Mouse (Mus musculus) midbrain, postnatal 0 days (tissue): Measurements from ENCODE around the gene Adat1. TPM values are rescaled to one million over a fixed set of nuclear protein-coding genes. Genes with fewer than 3 reads are reported as not detected.

Experiments
- ATAC-seq: fragments of 200-750 bp; cut with Nextera tagmentation; 2 replicates; pipeline ENCODE4 v1.8.0; 2017; ENCODE audit warnings: moderate number of reproducible peaks, mild to moderate bottlenecking, moderate TSS enrichment, moderate library complexity; ENCODE audit not compliant: low FRiP score
- DNase-seq: peaks from one replicate; pipeline ENCODE4 v3.0.0-alpha.2; 2015; ENCODE audit warnings: low spot score
- H3K27ac ChIP-seq: fragments of 300-500 bp; sonication (generic); 2 replicates; pipeline ENCODE4 v1.5.1; 2014; ENCODE audit warnings: low read depth, mild to moderate bottlenecking, low read length, mixed read lengths
- H3K27me3 ChIP-seq: fragments of 300-500 bp; sonication (generic); 2 replicates; pipeline ENCODE4 v1.6.1; 2014; ENCODE audit warnings: low read length, control low read depth, mixed read lengths; ENCODE audit not compliant: insufficient read depth
- H3K36me3 ChIP-seq: fragments of 300-500 bp; sonication (generic); 2 replicates; pipeline ENCODE4 v1.6.1; 2014; ENCODE audit warnings: low read length, control low read depth, mixed read lengths; ENCODE audit not compliant: insufficient read depth
- H3K4me1 ChIP-seq: fragments of 300-500 bp; sonication (generic); 2 replicates; pipeline ENCODE4 v1.6.1; 2014; ENCODE audit warnings: mild to moderate bottlenecking, control low read depth, antibody characterized with exemption, low read length, mixed read lengths; ENCODE audit not compliant: insufficient read depth
- H3K4me2 ChIP-seq: fragments of 300-500 bp; sonication (generic); 2 replicates; pipeline ENCODE4 v1.6.1; 2014; ENCODE audit warnings: low read depth, mild to moderate bottlenecking, low read length, mixed read lengths; ENCODE audit not compliant: poor library complexity, severe bottlenecking
- H3K4me3 ChIP-seq: fragments of 300-500 bp; sonication (generic); 2 replicates; pipeline ENCODE4 v1.5.1; 2014; ENCODE audit warnings: low read depth, mild to moderate bottlenecking, low read length, moderate library complexity
- H3K9ac ChIP-seq: fragments of 300-500 bp; sonication (generic); replicated peaks from 2 replicates; pipeline ENCODE4 v1.6.1; 2014; ENCODE audit warnings: mild to moderate bottlenecking, low read length, moderate library complexity, mixed read lengths; ENCODE audit not compliant: poor library complexity, severe bottlenecking
- H3K9me3 ChIP-seq: fragments of 300-500 bp; sonication (generic); 2 replicates; pipeline ENCODE4 v1.6.1; 2016; ENCODE audit warnings: low read length, control low read depth
- CTCF ChIP-seq: IDR thresholded peaks from 2 replicates; pipeline ENCODE4 v1.5.1; 2016; ENCODE audit warnings: antibody characterized with exemption, mild to moderate bottlenecking
- WGBS: fragments of 180-500 bp; shearing (Covaris S2); extraction: QIAGEN DNeasy Blood & Tissue Kit; methylation state at CpG from one replicate; pipeline ENCODE4 v1.1.7; 2014; 5-methylcytosine and 5-hydroxymethylcytosine counted together
- polyA plus RNA-seq: library from polyadenylated mRNA; unstranded; fragments of >200 nt; fragmentation: Nextera tagmentation; extraction: Ambion mirVana; gene quantifications from 2 replicates; pipeline ENCODE4 v1.2.1, GENCODE M21; 2015
- total RNA-seq: library from RNA; depleted of rRNA; stranded (reverse); fragments of >200 nt; gene quantifications from 2 replicates; pipeline ENCODE4 v1.2.3, GENCODE M21; 2014

Gene Adat1
- total and polyA plus RNA-seq, 2 experiments from 2014 or later: 4.7 to 5.2 TPM

GRCm38 (mm10) chr8:111961330-111961729 is 30.8 kb downstream of the Adat1 start:
- Histone ChIP-seq H3K4me3 (no peak overlapping the region), H3K27ac (no peak overlapping the region), H3K27me3 (no peaks in the 10 kb centered on the region), H3K9me3 (no peaks in the 10 kb centered on the region), H3K9ac (no peak overlapping the region), H3K36me3 (peaks cover 6% of the 10 kb centered on the region), H3K4me2 (no peak overlapping the region), H3K4me1 (no peaks in the 10 kb centered on the region)
- ATAC-seq (no peak), DNase-seq (no peak)
- 81% methylated on average over 3 of the region's 3 CpGs for WGBS
- peak; percentile 14; the same call in 1 of the 2 replicates for TF ChIP-seq CTCF

- 72% methylated on average over 15 of the region's 15 CpGs for WGBS
- H3K27ac ChIP-seq: no peak overlapping the region
- H3K4me1 ChIP-seq: no peaks in the 10 kb centered on the region
- H3K27me3 ChIP-seq: no peaks in the 10 kb centered on the region
- no peak for TF ChIP-seq CTCF
- DNase-seq (no peak), ATAC-seq (no peak)
- H3K4me2 ChIP-seq: no peak overlapping the region
- H3K9me3 ChIP-seq: no peaks in the 10 kb centered on the region
- H3K9ac ChIP-seq: no peak overlapping the region
- peaks cover 6% of the 10 kb centered on the region for H3K36me3 ChIP-seq
- no peak overlapping the region for H3K4me3 ChIP-seq
Observed at GRCm38 (mm10) chr8:111960591-111961321, 31.3 kb downstream of the Adat1 start.

DNA sequence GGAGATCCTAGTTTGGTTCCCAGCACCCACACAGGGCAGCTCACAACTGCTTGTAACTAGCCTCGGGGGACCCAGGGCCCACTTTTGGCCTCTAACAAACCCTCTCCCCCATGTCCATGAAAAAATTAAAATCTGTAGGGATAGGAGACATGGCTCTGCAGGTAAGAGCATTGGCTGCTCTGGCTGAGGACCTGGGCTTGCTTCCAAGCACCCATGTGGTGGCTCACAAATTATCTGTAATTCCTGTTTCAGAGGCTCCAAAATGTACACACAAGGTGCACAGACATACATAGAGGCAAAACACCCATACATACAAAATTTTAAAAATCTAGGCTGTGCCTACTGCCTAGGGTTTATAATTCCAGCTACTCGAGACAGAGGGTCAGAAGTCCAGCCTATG is 34.9 kb downstream of the Adat1 start:
- no peaks in the 10 kb centered on the region for H3K9me3 ChIP-seq
- ATAC-seq (no peak), DNase-seq (no peak)
- no peak overlapping the region for H3K4me2 ChIP-seq
- no peak overlapping the region for H3K4me3 ChIP-seq
- no peaks in the 10 kb centered on the region for H3K4me1 ChIP-seq
- WGBS: 97% methylated on average over 2 of the region's 2 CpGs
- no peak overlapping the region for H3K27ac ChIP-seq
- TF ChIP-seq CTCF: no peak
- H3K9ac ChIP-seq: no peak overlapping the region
- no peaks in the 10 kb centered on the region for H3K27me3 ChIP-seq
- peaks cover 26% of the 10 kb centered on the region for H3K36me3 ChIP-seq

DNA sequence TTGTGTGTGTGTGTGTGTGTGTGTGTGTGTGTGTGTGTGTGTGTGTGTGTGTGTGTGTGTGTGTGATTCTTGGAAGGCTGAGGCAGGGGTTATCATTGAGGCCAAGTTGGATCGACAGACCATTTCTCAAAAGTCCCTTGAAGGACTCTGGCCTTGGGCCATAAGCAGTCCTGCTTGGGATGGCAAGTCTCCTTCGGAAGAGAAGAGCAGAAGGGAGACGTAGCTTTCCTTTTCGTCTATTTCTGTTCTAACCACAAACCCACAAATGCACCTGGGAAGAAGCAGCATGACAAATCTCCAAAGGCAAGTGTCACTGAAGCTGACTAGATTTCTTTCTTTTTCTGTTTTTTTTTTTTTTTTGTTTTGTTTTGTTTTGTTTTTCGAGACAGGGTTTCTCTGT is 36.2 kb downstream of the Adat1 start:
- H3K27ac ChIP-seq: no peak overlapping the region
- TF ChIP-seq CTCF: no peak
- 91% methylated on average over 5 of the region's 5 CpGs for WGBS
- no peak overlapping the region for H3K9ac ChIP-seq
- no peaks in the 10 kb centered on the region for H3K9me3 ChIP-seq
- ATAC-seq: no peak
- H3K4me2 ChIP-seq: no peak overlapping the region
- peaks cover 34% of the 10 kb centered on the region for H3K36me3 ChIP-seq
- no peaks in the 10 kb centered on the region for H3K27me3 ChIP-seq
- no peak for DNase-seq
- no peak overlapping the region for H3K4me3 ChIP-seq
- H3K4me1 ChIP-seq: no peaks in the 10 kb centered on the region

DNA sequence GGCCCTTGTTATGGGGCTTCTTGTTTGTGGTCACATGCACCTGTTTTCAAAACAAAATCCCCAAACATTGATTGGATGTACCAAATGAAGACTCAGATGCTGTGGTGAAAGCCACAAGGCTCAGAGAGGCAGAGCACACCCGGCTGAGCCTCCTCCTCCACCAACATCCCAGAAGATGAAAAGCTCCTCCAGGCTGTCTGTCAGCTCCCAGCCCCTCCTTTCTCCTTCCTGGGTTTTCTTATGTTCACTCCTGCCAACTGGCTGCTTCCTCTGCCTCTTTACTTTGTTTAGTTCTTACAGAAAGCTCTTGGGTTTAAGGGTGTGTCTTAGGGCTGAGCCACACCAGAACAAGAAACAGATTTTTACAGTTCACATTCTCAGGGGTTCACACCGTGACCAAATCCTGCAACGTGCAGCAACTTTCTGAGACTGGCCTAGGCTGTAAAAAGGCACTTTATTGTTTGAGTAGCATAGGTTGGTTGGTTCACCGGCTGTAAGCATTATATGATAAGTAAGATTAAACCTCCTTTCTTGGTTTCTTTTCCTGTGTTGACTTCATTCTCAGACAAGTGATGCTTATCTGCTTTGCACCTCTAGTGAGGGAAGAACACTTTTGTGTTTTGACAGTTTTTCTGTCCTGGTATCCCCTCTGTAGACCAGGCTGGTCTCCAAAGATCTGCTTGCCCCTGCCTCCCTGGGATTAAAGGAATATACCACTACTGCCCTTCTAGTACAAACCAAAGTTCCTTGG is 37.1 kb downstream of the Adat1 start:
- ATAC-seq (no peak), DNase-seq (no peak)
- Histone ChIP-seq H3K4me3 (no peak overlapping the region), H3K9me3 (no peaks in the 10 kb centered on the region), H3K4me1 (no peaks in the 10 kb centered on the region), H3K27ac (no peak overlapping the region), H3K36me3 (peaks cover 36% of the 10 kb centered on the region), H3K27me3 (no peaks in the 10 kb centered on the region), H3K4me2 (no peak overlapping the region), H3K9ac (no peak overlapping the region)
- TF ChIP-seq CTCF: no peak
- WGBS: 89% methylated on average over 4 of the region's 4 CpGs

GRCm38 (mm10) chr8:111951936-111952335 is 40.2 kb downstream of the Adat1 start:
- no peak overlapping the region for H3K9ac ChIP-seq
- TF ChIP-seq CTCF: no peak

More at GRCm38 (mm10) chr8:111951936-111952335, 40.2 kb downstream of the Adat1 start:
- Histone ChIP-seq H3K4me3 (no peak overlapping the region), H3K27ac (no peak overlapping the region), H3K4me2 (no peak overlapping the region), H3K4me1 (no peaks in the 10 kb centered on the region), H3K36me3 (peaks cover 41% of the 10 kb centered on the region), H3K27me3 (no peaks in the 10 kb centered on the region), H3K9me3 (no peaks in the 10 kb centered on the region)
- ATAC-seq (no peak), DNase-seq (no peak)
- WGBS: 93% methylated on average over 5 of the region's 5 CpGs
